Mouse (Mus musculus) liver, postnatal 0 days (tissue): ENCODE measurements around the gene Col11a2.

Experiments used
- CTCF ChIP-seq: sonication (generic); IDR thresholded peaks from 2 replicates; pipeline ENCODE4 v1.5.1; 2016; ENCODE audit warnings: antibody characterized with exemption, low read depth
- EP300 ChIP-seq: IDR thresholded peaks from 2 replicates; pipeline ENCODE4 v1.6.1; 2016; ENCODE audit warnings: antibody characterized with exemption, low read depth, mild to moderate bottlenecking

- TF ChIP-seq CTCF (no peak), EP300 (no peak)
Observed at GRCm38 (mm10) chr17:34023678-34024077, 15.6 kb upstream of the Col11a2 start.
